Mouse (Mus musculus): ENCODE measurements around the gene Krt32.

Gene Krt32

GRCm38 (mm10) chr11:100050451-100050850 is 37.6 kb downstream of the Krt32 start, which contains the start of gene Krt31:
Gene Krt31, minus strand, starts transcription at chr11:100050551.
- no peak for DNase-seq (ENCODE audit: low spot score)

- no peak for DNase-seq (ENCODE audit: low spot score)
These were observed 40.8 kb downstream of the Krt32 start for GRCm38 (mm10) chr11:100047193-100047592.

GRCm38 (mm10) chr11:100046303-100046866 is 41.6 kb downstream of the Krt32 start:
- DNase-seq (ENCODE audit: low spot score), result no peak

- no peak for DNase-seq (ENCODE audit: low spot score)
These were observed 46.6 kb downstream of the Krt32 start, which contains the start of gene Krt34 for GRCm38 (mm10) chr11:100041454-100041853. Gene Krt34, minus strand, starts transcription at chr11:100041554.
